Mouse (Mus musculus): ENCODE measurements around the gene Hcfc1.

The Hcfc1 gene

DNA sequence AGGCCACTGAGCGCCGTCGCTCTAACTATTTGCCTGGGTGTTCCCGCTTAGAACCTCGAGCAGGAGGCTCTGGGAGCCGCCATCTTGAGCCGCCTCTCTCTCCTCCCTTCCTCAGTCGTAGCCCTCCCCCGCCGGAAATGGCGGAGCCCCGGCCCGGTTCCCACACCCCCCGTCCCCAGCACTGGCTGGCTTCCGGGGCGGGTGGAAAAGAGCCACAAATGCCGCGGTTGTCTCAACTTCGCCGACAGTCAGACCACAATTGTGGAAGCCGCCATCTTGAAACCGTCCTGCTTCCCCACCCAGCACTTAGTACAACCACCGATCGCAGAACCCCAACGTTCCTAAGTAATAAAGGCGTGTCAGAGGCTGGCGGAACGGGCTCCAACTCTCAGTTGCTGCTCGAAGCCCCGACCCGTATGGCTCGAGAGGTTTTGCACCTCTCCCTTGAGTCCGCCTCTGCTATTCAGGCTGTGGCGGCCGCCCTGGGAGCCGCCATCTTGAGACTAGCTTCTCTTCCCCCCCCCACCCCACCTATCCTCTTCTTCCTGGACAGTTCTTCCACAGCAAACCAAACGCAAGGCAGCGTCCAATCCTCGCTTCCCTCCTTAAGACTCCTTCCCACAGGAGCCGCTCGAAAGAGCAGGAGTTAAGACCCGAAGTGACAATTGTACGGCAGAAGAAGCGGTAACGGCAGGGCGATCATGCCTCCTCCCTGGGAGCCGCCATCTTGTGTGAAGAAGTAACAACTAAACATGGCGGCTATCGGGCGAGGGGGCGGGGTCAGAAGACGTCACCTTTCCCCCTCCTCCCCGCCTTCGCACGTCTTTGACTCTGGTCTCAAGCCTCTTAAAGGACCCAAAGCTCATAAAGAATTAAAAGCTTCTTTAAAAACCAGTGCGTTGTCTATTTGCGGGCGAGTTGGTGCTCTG lies at the start of gene Hcfc1:
Gene Hcfc1 (minus strand): TSS at position 110 of the 929 bp plus-strand sequence.
- DNase-seq = peak; percentile 83

DNA sequence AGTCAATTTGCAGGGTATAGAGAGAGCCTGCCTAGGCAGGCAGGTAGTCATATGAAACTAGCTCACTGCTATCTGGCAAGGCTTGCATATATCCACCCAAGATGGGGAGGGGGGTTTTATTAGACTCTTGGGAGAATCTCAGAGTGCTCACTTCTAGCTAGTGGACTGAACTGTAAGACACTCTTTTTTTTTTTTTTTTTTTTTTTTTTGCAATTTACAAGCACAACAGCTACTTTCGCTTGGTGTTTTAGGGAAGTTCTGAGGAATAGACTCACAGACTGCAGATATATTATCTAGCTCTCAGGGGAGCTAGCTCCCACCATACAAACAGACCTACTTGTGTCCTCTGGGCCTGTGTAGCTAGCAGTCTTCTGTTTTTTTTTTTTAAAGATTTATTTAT lies 48.4 kb upstream of the Hcfc1 start:
- no peak for DNase-seq

DNA sequence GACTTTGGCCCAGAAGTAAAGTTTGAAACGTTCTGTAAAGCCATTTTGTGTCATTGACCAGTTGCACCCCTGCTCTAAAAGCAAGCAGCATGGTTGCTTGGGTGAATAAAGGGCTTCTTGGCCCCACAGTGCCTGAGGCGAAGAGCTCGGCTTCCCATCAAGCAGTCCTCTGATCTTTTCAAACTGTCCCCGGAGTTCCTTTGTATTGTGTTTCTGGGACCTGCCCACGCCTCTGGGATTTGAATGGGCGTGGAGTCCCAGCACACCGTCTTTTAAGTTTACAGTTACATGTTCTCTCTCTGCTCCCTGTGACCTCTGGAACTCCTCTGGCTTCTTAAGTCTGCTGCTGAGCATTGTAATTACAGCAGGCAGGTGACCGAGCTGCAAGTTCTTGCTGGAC lies 41.9 kb upstream of the Hcfc1 start:
- DNase-seq = no peak

DNA sequence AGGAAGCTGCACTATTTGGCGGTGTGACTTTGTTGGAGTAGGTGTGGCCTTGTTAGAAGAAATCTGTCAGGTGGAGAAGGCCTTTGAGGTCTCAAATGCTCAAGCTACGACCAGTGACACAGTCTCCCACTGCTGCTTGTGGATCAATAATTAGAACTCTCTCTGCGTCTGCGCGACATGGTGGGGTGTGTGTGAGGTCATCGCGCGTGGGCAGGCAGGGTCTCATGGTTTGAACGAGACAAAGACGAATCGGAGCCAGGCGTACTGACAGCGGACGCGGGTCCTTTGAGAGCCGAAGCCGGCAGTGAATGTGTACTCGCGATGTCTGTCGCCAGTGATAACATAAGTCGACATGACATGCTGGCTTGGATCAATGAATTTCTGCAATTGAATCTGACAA lies 40.2 kb upstream of the Hcfc1 start:
- DNase-seq = no peak

DNA sequence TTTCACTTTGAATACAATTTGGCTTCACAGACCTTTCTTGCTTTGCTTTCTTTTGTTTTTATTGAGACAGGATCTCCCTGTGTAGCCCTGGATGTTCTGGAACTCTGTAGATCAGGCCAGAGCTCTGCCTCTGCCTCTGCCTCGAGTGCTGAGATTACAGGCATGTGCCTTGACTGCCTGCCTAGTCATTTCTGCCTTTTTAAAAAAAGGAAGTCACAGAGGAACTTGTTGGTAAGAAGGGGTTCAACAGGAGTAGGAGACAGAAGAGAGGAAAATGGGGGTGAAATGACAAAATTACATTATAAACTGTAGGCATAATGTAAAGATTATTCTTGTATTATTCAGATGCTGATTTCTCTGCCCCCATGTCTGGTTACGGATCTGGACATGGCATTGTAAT lies 37.5 kb upstream of the Hcfc1 start:
- DNase-seq = no peak

DNA sequence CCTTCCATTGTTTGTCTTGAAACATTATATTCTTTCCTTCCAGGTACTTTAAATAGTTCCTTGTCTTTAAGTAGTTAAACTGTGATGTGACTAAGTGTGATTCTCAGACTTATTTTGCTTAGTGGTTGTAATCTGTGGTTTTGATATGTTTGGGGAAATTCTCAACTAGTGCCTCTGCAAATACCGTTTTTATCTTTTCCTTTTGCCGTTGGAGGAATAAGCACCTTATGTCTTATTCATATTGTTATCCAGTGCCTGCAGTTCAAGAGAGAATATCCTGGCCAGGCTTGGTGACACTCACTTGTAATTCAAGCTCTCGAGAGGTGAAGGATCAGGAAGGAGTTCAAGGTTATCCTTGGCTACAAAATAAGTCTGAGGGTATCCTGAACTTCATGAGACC lies 34.9 kb upstream of the Hcfc1 start:
- DNase-seq = no peak

DNA sequence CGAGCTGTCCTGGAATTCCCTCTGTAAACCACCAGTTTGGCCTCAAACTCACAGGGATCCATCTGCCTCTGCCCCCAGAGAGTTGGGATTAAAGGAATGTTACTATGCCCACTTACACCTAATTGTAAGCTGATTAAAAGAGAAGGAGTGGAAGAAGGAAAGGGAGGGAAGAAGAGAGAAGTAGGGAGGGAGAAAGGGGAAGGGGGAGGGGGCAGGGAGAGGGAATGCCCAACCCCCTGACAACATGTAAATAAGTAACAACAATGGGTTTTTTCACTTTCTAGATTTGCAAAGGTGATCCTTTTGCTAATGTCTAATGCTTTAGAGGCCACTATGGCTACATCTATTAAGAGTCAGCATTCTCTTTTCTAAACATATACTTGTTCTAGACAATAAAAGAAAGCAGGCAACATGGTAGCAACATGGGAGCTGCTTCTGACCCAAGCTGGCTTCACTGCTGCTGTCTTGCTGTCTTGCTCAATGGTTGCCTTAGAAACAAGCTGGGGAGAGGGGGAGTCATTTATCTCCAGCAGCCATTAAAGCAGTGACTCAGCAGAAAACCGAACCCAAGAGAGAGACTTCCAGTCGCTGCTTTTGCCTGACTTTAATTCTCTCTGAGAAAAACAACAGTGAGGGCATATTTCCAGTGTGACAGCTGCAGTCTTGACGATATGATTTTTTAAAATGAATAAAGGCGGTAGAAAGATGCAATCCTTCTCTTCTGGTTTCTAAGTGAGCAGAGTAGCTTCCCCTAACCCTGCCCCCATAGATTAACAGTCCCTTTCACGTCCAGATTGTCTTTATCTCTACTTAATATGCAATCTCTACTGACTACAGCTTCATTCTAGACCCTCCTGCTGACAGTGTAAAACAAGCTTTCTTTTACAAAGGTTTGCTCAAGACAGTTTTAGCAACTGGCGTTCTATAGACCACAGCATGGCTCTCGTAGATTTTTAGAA lies 33.0 kb upstream of the Hcfc1 start:
- no peak for DNase-seq

DNA sequence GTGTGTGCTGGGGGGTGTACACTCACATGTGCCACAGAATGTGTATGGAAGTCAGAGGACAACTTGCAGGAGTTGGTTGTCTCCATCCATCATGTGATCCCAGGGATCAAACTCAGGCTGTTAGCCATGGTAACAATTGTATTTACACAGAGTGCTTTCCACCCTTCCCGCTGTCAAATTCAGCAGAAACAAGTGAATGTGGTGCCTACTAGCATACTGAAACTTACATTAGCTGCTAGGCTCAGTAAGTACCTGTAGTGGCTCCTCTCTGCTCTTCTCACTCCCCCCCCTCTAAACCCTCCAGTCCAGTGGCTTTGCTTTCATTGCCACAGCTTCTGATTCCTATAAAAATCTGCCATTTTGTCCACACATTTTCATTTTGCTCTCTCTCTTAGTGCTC lies 11.6 kb upstream of the Hcfc1 start:
- no peak for DNase-seq

DNA sequence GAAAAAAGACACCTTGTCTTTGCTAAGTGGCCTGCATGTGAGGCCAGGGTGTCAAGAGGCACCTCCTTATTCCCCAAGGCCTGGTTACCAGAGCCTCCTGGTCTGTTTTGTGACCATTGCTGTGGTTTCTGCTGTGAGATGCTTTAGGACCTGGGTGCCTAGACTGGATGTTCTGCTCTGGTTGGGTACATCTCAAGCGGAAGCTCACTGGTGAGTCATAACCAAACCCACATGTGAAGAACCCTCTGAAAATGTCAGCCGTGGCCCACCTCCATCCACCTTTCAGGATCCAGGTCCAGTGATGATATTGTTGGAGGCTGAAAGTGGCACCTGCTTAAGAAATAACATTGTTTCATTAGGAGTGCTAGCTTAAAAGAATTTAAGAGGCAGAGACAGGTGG lies 10.1 kb upstream of the Hcfc1 start:
- DNase-seq = no peak

DNA sequence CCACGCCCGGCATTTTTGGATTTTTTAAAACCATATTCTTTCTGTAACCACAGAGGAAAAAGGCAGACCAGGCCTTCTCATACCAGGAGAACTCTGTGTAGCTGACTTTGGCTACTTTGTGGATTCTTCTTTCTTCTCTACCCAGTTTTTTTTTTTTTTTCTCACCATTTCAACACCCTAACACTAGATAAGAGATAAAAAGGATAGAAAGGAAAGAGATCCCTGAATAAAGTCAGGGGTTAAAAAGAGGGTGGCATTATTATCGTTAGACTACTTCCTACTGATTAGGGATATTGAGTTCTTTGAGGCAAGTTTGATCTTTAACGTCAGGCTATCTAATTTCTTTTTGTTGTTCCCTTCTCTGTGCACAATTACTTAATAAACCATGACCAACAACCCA lies 6.6 kb upstream of the Hcfc1 start:
- DNase-seq = no peak

DNA sequence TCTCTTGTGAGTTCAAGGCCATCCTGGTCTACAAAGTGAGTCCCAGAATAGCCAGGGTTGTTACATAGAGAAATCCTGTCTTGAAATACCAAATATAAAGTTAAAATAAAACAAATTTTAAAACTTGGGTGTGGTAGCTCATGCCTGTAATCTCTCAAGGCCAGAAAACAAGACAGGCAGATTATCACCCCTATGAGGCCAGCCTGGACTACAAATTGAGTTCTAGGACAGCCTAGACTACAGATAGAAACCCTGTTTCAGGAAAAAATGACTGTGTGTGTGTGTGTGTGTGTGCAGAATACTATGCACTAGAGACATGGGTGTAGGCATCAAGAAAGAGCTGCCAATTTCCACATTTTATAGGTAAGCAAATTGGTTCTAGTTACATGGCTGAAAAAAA lies 4.6 kb upstream of the Hcfc1 start:
- no peak for DNase-seq

DNA sequence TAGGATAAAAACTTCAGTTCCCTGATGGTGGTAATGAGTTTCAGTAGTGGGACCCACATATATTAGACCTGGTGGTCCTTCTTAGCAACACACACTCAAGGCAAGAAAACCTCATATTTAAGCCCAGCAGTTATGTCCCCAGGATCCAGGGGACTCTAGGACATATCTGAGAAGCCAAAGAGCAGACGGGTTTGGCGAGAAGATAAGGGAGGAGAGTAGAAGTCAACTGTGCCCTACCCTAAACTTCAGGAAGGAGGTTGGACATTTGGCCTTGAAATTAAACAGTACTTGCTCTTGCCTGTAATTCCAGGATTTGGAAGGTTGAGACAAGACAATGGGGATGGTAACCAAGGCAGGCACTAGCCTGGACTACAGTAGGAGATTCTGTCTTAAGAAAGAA lies 3.6 kb upstream of the Hcfc1 start:
- DNase-seq = no peak

DNA sequence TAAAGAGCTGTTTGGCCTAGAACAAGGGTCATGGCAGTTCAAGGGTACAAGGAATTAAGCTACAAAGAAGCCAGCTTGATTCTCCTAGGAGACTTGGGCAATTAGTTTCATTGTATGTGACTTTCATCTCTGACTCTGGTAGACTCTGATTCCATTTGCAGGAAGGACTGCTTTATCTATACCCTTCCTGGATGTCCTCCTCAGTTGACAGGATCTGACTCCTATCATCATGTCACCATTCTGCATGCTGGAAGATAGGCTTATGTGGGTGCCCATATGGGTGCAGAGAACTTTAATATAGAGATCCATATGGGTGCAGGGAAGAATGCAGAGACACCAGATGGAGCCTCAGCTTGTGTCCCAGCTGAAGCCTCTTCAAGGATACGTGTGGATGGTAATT lies 3.0 kb upstream of the Hcfc1 start:
- DNase-seq = no peak

DNA sequence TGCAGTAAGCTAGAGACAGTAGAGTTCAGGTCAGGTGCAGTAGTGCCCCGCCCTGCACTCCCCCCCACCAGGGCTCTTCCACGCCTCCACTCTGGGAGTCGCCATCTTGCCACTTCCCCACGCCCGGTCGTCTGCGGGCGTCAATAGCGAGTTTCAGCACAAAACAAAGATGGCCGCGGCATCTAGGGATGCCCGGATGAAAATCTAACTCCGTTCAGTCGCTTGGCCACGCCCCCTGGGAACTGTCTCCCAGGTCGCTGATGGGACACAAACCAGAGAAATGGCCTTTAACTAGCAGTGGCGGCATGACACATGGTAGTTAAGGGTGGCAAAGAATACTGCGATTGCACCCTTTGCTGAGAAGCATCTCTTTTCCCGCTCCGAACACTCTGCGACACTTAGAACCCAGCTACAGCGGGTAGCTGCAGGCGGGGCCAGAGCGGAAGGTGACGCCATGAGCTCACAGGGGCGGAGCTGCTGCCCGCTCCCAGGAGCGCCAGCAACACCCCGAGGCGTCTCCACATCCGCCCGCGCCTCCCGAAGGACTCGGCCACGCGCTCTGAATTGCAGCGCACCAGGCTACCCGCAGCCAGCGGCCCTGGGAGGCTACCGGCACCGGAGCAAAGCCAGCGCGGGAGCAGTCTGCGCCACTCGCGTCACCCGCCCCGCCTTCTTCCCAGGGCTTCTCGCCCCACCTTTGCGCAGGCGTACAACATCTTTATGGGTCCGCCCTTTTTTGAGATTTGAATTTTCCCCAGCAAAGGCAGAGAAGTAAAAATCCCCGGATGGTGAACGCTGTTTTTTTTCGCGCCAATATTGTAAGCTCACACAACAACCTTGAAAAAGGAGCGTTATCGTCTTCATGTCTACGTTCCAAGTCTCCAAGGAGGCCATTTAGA lies 1.3 kb upstream of the Hcfc1 start:
- peak; percentile 83 for DNase-seq

DNA sequence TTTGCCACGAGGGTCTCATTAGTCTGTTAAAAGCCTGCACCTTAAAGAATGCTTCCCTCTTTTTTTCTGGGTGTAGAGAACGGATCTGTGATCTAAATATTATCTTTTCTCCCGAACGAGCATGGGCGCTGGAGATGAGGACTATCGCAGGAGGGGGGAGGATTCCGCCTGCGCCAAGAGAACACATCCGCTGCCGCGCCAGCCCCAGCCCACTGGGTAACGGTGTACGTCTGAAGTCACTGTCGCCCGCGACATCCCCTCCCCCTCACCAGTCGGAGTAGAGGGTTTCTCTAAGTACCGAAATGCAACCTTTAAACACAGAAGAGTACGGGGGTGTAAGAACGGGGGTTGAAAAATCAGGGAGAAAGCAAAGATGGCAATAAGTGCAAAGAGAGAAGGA lies 850 bp downstream of the Hcfc1 start:
- peak; percentile 72 for DNase-seq

DNA sequence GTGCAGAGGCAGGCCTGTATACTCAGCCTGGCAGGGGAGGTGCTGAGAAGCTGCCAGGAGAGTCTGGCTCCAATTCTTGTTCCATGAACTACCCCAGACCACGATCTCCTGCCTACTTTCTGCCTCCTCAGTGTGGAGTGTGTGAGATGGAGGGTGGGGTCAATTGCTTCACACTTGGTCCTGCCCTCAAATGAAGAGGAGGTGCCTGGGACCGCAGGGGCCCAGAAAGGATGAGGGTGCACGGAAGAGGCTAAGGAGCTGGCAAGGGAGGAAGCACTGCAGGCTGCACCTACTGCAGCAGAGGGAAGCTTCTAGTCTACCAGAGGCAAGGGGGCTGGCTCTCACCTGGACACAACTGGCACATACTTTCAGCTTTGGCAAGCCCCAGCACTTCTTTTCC lies 1.8 kb downstream of the Hcfc1 start:
- DNase-seq = no peak

DNA sequence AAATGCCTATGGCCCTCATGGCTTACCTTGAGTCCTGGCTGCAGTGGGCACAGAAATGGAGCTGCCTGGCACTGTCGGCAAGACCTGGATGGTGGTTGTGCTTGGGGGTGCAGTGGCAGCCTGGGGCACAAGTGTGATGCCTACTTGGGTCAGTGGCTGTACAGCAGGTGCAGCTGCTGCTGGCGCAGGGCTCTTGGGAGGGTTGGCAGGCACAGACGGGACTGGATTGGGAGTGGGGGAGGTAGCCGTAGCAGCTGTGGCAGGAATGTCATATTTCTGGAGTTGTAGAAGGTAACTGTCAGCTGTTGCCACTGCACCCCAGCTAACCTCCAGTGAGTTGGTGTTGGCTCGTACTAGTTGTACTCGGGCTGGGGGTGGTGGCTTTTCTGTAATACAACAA lies 11.2 kb downstream of the Hcfc1 start:
- no peak for DNase-seq

DNA sequence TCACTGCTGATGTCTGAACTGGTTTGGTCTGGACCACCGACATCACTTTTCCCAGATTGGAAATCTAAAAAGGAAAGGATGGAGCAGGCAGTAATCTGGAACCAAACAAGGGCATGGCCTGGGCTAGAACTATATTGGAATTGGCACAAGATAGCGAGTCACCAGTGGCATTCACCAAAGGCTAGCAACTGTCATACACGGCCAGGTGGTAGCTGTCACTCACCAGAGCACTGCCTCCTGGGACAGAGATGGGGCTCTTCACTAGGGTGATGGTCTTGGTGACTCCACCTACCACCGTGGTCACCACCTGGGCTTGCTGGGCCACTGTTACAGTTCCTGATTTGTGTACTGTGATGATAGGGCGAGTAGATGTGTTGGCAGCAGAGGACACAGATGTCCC lies 13.6 kb downstream of the Hcfc1 start:
- no peak for DNase-seq

DNA sequence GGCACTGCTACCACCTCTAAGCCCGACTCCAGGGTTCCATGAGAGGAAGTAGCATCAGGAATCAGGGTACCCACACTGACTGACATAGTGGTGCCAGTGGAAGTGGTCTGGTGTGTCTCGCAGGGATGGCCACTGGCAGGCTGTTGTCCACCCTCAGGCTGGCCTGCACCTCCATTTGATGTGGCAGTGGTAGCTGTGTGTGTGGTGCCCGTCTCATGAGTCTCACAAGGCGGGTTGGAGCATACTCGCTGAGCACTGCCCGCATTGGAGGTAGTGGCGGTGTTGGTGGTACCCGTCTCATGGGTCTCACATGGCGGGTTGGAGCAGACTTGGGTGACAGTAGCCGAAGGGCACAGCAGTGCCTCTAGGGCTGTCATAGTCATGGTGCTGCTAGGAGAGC lies 16.8 kb downstream of the Hcfc1 start:
- DNase-seq = no peak

DNA sequence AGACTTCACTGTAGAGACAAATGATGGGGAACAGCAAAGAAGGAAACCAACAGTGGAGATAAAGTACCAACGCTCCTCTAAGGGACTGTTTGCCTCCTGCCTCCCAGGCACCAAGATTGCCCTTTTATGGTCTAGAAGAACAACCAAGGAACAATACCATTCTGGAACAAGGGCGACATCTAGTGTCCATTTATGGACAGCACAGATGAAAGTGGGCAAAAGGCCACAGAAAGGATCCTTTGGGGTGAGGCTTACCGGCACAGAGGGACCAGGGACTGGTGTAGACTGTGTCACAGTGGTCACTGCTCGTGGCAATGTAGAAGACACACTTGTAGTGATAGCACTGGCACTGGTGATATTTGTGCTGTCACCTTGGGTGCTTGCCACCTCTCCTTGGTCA lies 17.5 kb downstream of the Hcfc1 start:
- DNase-seq = no peak

DNA sequence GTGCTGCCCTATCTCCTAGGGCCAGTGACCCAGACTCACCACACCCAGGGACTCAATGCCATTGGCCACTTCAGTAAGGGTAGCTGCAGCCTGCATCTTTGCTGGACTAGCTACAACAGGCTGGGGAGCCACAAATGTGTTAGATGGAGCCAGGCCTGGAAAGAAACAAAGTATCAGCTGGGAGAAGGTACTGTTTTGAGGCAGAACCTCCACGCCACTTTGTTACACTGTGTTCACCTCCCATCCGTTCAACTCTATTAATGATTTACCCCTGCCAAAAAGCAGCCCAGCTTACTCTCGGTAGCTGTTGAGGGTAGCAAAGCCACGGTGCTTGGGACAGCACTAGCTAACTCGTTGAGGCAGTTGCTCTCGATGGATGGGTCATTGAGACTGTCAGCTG lies 19.3 kb downstream of the Hcfc1 start:
- no peak for DNase-seq

DNA sequence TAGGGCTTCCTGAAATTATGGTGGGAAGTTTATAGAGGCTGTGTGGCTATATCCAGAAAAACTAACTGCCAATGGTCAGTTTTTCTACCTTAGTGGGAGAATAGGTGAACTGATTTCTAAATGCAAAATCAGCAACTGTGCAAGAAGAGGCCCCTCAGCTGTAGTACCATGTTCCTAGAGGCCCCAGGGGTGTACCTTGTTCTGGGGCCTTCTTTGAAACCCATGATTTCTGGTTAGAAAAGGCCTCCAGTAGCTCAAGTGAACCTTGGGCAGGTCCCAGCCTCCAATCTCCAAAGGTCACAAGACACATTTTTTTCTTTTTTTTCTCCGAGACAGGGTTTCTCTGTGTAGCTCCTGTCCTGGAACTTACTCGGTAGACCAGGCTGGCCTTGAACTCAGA lies 23.9 kb downstream of the Hcfc1 start:
- DNase-seq = no peak

DNA sequence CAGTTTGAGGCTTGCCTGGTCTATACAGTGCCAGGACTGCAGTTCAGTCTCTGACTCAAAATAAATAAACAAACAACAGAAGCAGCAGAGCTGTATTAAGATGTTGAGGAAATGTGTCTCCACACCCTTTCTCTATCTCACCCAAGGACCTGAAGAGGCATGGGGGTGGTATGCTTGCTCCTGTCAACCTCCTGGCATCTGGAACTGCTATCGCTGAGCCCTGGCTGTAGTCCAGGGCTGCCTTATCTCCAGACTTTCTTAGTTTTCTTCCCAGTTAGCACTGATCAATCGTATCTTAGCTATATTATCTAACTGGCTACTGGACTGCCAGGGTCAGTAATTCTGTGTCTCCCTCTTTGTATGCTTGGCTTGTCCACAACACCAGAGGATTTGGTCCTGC lies 24.3 kb downstream of the Hcfc1 start:
- DNase-seq = no peak
